15 mouse cellular contexts compared by ENCODE assay signal in the genomic region with DNA sequence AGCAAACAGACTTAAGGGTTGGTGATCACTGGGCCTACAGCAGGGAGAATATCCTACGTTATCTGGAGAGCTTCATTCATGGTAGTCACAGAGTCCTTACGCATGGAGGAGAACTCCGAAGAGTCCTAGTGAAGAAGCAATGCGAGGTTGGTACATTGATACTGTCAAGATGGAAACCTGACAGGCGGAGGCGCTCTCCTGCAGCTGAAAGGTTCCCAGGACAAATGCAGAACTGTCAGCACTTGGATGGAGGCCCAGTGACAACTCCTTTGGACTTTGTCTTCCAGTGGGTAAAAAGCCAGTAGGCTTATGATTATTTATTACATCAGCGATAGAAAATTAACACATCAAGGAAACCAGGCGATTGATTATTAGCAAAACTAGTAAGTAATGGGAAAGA. TPM values are rescaled to one million over a fixed set of nuclear protein-coding genes. Genes with fewer than 3 reads are reported as not detected.
A peak's percentile ranks its signal among the peaks of the same experiment; 100 is the strongest.
DNase-seq lines count a peak whose midpoint lies in the region; ATAC-seq and TF ChIP-seq lines count a peak whose summit lies in the region.
"Had no signal": no experiment of that assay in that cellular context is flagged by ENCODE, and none has a peak within 500 bp of the region (broad histone marks: within the 10 kb centered on the region; RNA-seq: fewer than 3 reads in every experiment).

No protein-coding gene starts in this region.

- TF ChIP-seq CTCF in liver, postnatal 0 days (IDR thresholded peaks at IDR 0.05; ENCODE audit: low read depth), result peak; percentile 66

- no peaks in the 10 kb centered on the region for H3K9me3 ChIP-seq in kidney, embryonic 15.5 days (replicated peaks)
- H3K9me3 ChIP-seq in intestine, embryonic 16.5 days (ENCODE audit: control insufficient read depth, low read length), result no peaks in the 10 kb centered on the region
- no peaks in the 10 kb centered on the region for H3K9me3 ChIP-seq in liver, postnatal 0 days (ENCODE audit: low read length)
- H3K9me3 ChIP-seq: embryonic facial prominence, embryonic 15.5 days; G1E; hindbrain, embryonic 13.5 days; liver, embryonic 13.5 days had no signal

- 94% methylated on average over 8 of the region's 8 CpGs for WGBS in kidney, embryonic 15.5 days
- WGBS in intestine, embryonic 16.5 days, result 87% methylated on average over 8 of the region's 8 CpGs
- 79% methylated on average over 8 of the region's 8 CpGs for WGBS in liver, postnatal 0 days (ENCODE audit: insufficient replicate concordance)

- peaks cover 73% of the 10 kb centered on the region for H3K36me3 ChIP-seq in kidney, embryonic 15.5 days
- peaks cover 4% of the 10 kb centered on the region; the same call in 1 of the 2 replicates for H3K36me3 ChIP-seq in intestine, embryonic 16.5 days (ENCODE audit: control insufficient read depth, insufficient read depth, low read length)
- H3K36me3 ChIP-seq in liver, postnatal 0 days (replicated peaks; ENCODE audit: insufficient read depth, low read length), result peaks cover 26% of the 10 kb centered on the region

- H3K27ac ChIP-seq in kidney, embryonic 15.5 days, result no peak overlapping the region
- H3K27ac ChIP-seq in intestine, embryonic 16.5 days (ENCODE audit: low read length), result no peak overlapping the region
- peak overlapping the region; percentile 41; the same call in 1 of the 2 replicates for H3K27ac ChIP-seq in liver, postnatal 0 days (ENCODE audit: low read depth)
- H3K27ac ChIP-seq: embryonic facial prominence, embryonic 15.5 days; hindbrain, embryonic 13.5 days; liver, embryonic 13.5 days had no signal

- no peak overlapping the region for H3K9ac ChIP-seq in kidney, embryonic 15.5 days
- H3K9ac ChIP-seq in intestine, embryonic 16.5 days (ENCODE audit: low read depth, low read length), result no peak overlapping the region
- H3K9ac ChIP-seq in liver, postnatal 0 days (replicated peaks), result no peak overlapping the region
- H3K9ac ChIP-seq: embryonic facial prominence, embryonic 15.5 days; forebrain, postnatal 0 days; hindbrain, embryonic 13.5 days; liver, embryonic 13.5 days had no signal

- ATAC-seq in kidney, embryonic 15.5 days (replicated peaks; ENCODE audit: low FRiP score), result no peak
- peak; percentile 62 for ATAC-seq in intestine, embryonic 16.5 days
- ATAC-seq in liver, postnatal 0 days, result peak; percentile 82
- no peak for ATAC-seq in CD4-positive, CD25-positive, alpha-beta regulatory T cell, adult 4 months
- ATAC-seq: forebrain, postnatal 0 days had no signal

- H3K27me3 ChIP-seq in kidney, embryonic 15.5 days, result no peaks in the 10 kb centered on the region
- H3K27me3 ChIP-seq in intestine, embryonic 16.5 days (replicated peaks; ENCODE audit: control insufficient read depth, insufficient read depth, low read length), result no peaks in the 10 kb centered on the region
- no peaks in the 10 kb centered on the region for H3K27me3 ChIP-seq in liver, postnatal 0 days (ENCODE audit: insufficient read depth, low read length)
- H3K27me3 ChIP-seq: embryonic facial prominence, embryonic 15.5 days; hindbrain, embryonic 13.5 days; liver, embryonic 13.5 days had no signal

- H3K4me2 ChIP-seq in kidney, embryonic 15.5 days, result no peak overlapping the region
- H3K4me2 ChIP-seq in intestine, embryonic 16.5 days (ENCODE audit: low read depth, low read length), result no peak overlapping the region
- H3K4me2 ChIP-seq in liver, postnatal 0 days (ENCODE audit: low read depth, low read length), result no peak overlapping the region
- H3K4me2 ChIP-seq: embryonic facial prominence, embryonic 15.5 days; hindbrain, embryonic 13.5 days; liver, embryonic 13.5 days; midbrain, embryonic 11.5 days had no signal

- peak; percentile 87 for DNase-seq in kidney, adult 11 months
- DNase-seq in adrenal gland, postnatal 25 days, result peak; percentile 43
- DNase-seq in liver, postnatal 0 days, result peak; percentile 78
- DNase-seq in frontal cortex, postnatal 25 days (ENCODE audit: low spot score in 2 of 2), result no peak
- DNase-seq: cerebellum, postnatal 14 days; forebrain, postnatal 0 days; layer of hippocampus, postnatal 36 days; liver, embryonic 13.5 days had no signal

- no peak overlapping the region for H3K4me3 ChIP-seq in kidney, embryonic 15.5 days (replicated peaks)
- no peak overlapping the region for H3K4me3 ChIP-seq in intestine, embryonic 16.5 days (ENCODE audit: low read length)
- no peak overlapping the region for H3K4me3 ChIP-seq in liver, postnatal 0 days (ENCODE audit: low read depth, low read length)
- H3K4me3 ChIP-seq: embryonic facial prominence, embryonic 15.5 days; hindbrain, embryonic 13.5 days; liver, embryonic 13.5 days had no signal

- no peaks in the 10 kb centered on the region for H3K4me1 ChIP-seq in kidney, embryonic 15.5 days
- no peaks in the 10 kb centered on the region for H3K4me1 ChIP-seq in intestine, embryonic 16.5 days (ENCODE audit: control insufficient read depth, insufficient read depth, low read length)
- H3K4me1 ChIP-seq in liver, postnatal 0 days (ENCODE audit: insufficient read depth), result no peaks in the 10 kb centered on the region
- H3K4me1 ChIP-seq: embryonic facial prominence, embryonic 15.5 days; hindbrain, embryonic 13.5 days; liver, embryonic 13.5 days had no signal

- TF ChIP-seq EP300 in liver, postnatal 0 days (IDR thresholded peaks at IDR 0.05; ENCODE audit: low read depth), result peak; percentile 44; the same call in 1 of the 2 replicates

RNA-seq across cellular contexts. Expression of a gene that starts 28.2 kb away (rescaled TPM):
- 86.6 and 96.4 TPM in 2 replicates for polyA plus RNA-seq in kidney, embryonic 15.5 days (2015; fragmentation: Nextera tagmentation; extraction: Ambion mirVana)
- total RNA-seq in adrenal gland, postnatal 25 days (2021), result 116 and 143 TPM in 2 replicates
- 51.3 and 56.3 TPM in 2 replicates for polyA plus RNA-seq in intestine, embryonic 16.5 days (2015; fragmentation: Nextera tagmentation; extraction: Ambion mirVana)
- polyA plus RNA-seq in liver, postnatal 0 days (2015; fragmentation: Nextera tagmentation; extraction: Ambion mirVana), result 34.1 and 39.7 TPM in 2 replicates
- polyA plus RNA-seq in CD4-positive, CD25-positive, alpha-beta regulatory T cell, adult 4 months (2017; shearing (Covaris generic)), result 10 to 100 TPM; 63.6 to 70.7 TPM

Comparison
In these comparisons a context has a peak if more than half of its experiments do, and no peak if none do; other contexts are left out.
1. DNase-seq: peak in kidney, adult 11 months (single experiment), adrenal gland, postnatal 25 days (single experiment) and liver, postnatal 0 days (single experiment); none in frontal cortex, postnatal 25 days (0 of 2).
2. ATAC-seq: peak in intestine, embryonic 16.5 days (single experiment) and liver, postnatal 0 days (single experiment); none in kidney, embryonic 15.5 days (single experiment) and CD4-positive, CD25-positive, alpha-beta regulatory T cell, adult 4 months (single experiment).